In genomic region chr8:53775511-53775910, GRCm38 (mm10) we compare ENCODE assay signal across 24 mouse cellular contexts.
DNase-seq lines count a peak whose midpoint lies in the region; ATAC-seq and TF ChIP-seq lines count a peak whose summit lies in the region.
"Had no signal": no experiment of that assay in that cellular context is flagged by ENCODE, and none has a peak within 500 bp of the region (broad histone marks: within the 10 kb centered on the region; RNA-seq: fewer than 3 reads in every experiment).

No protein-coding gene starts in this region.

- no peaks in the 10 kb centered on the region for H3K9me3 ChIP-seq in lung, embryonic 14.5 days (ENCODE audit: low read depth, low read length)
- H3K9me3 ChIP-seq in lung, embryonic 16.5 days (ENCODE audit: control insufficient read depth, low read length) = no peaks in the 10 kb centered on the region
- H3K9me3 ChIP-seq in midbrain, embryonic 11.5 days (ENCODE audit: control insufficient read depth, low read length) = no peaks in the 10 kb centered on the region
- no peaks in the 10 kb centered on the region for H3K9me3 ChIP-seq in midbrain, embryonic 15.5 days
- H3K9me3 ChIP-seq: embryonic facial prominence, embryonic 10.5 days; embryonic facial prominence, embryonic 12.5 days; forebrain, embryonic 13.5 days; forebrain, embryonic 15.5 days; G1E had no signal

- no peak overlapping the region for H3K4me3 ChIP-seq in lung, embryonic 14.5 days (ENCODE audit: low read depth, low read length)
- H3K4me3 ChIP-seq in lung, embryonic 16.5 days (ENCODE audit: low read length) = no peak overlapping the region
- H3K4me3 ChIP-seq in midbrain, embryonic 11.5 days (ENCODE audit: low read depth, low read length) = no peak overlapping the region
- H3K4me3 ChIP-seq in midbrain, embryonic 15.5 days = no peak overlapping the region
- H3K4me3 ChIP-seq: embryonic facial prominence, embryonic 10.5 days; embryonic facial prominence, embryonic 12.5 days; forebrain, embryonic 13.5 days; forebrain, embryonic 15.5 days had no signal

- TF ChIP-seq CTCF in lung, embryonic 14.5 days (IDR thresholded peaks at IDR 0.05; ENCODE audit: low read depth) = no peak

- peak; percentile 84 for DNase-seq in lung, embryonic 14.5 days
- DNase-seq in lung, postnatal 36 days = no peak
- no peak for DNase-seq in lung, postnatal 25 days (ENCODE audit: low spot score)
- DNase-seq in midbrain, embryonic 11.5 days (ENCODE audit: low spot score, missing footprints) = peak; percentile 41
- DNase-seq: adrenal gland, adult 8-10 months; adrenal gland, postnatal 14 days; adrenal gland, postnatal 36 days; B cell, adult 2 months; cerebellum, adult 11-12 months; cerebellum, adult 2 months; cerebellum, adult 9-10 months; cerebellum, postnatal 10 days; cerebellum, postnatal 25 days had no signal

- no peaks in the 10 kb centered on the region for H3K27me3 ChIP-seq in lung, embryonic 14.5 days (ENCODE audit: insufficient read depth, low read length)
- H3K27me3 ChIP-seq in lung, embryonic 16.5 days (ENCODE audit: control insufficient read depth, insufficient read depth, low read depth, low read length) = no peaks in the 10 kb centered on the region
- H3K27me3 ChIP-seq in midbrain, embryonic 11.5 days (ENCODE audit: control insufficient read depth, insufficient read depth, low read length) = no peaks in the 10 kb centered on the region
- H3K27me3 ChIP-seq in midbrain, embryonic 15.5 days (replicated peaks) = no peaks in the 10 kb centered on the region
- H3K27me3 ChIP-seq: CH12.LX; embryonic facial prominence, embryonic 12.5 days; forebrain, embryonic 13.5 days; forebrain, embryonic 15.5 days; Patski had no signal

- H3K9ac ChIP-seq in lung, embryonic 14.5 days = no peak overlapping the region
- H3K9ac ChIP-seq in lung, embryonic 16.5 days (ENCODE audit: low read length) = no peak overlapping the region
- H3K9ac ChIP-seq in midbrain, embryonic 11.5 days (ENCODE audit: low read length) = no peak overlapping the region
- H3K9ac ChIP-seq in midbrain, embryonic 15.5 days = no peak overlapping the region
- H3K9ac ChIP-seq: embryonic facial prominence, embryonic 12.5 days; forebrain, embryonic 13.5 days; forebrain, embryonic 15.5 days had no signal

- H3K4me1 ChIP-seq in lung, embryonic 14.5 days (ENCODE audit: insufficient read depth) = no peaks in the 10 kb centered on the region
- no peaks in the 10 kb centered on the region for H3K4me1 ChIP-seq in lung, embryonic 16.5 days (replicated peaks; ENCODE audit: control insufficient read depth, insufficient read depth, low read length)
- H3K4me1 ChIP-seq in midbrain, embryonic 11.5 days (ENCODE audit: control insufficient read depth, insufficient read depth, low read length) = no peaks in the 10 kb centered on the region
- no peaks in the 10 kb centered on the region for H3K4me1 ChIP-seq in midbrain, embryonic 15.5 days
- H3K4me1 ChIP-seq: embryonic facial prominence, embryonic 10.5 days; embryonic facial prominence, embryonic 12.5 days; forebrain, embryonic 13.5 days; forebrain, embryonic 15.5 days had no signal

- no peaks in the 10 kb centered on the region for H3K36me3 ChIP-seq in lung, embryonic 14.5 days (ENCODE audit: insufficient read depth)
- H3K36me3 ChIP-seq in lung, embryonic 16.5 days (ENCODE audit: control insufficient read depth, insufficient read depth, low read length) = no peaks in the 10 kb centered on the region
- H3K36me3 ChIP-seq in midbrain, embryonic 11.5 days (ENCODE audit: control insufficient read depth, insufficient read depth, low read length) = no peaks in the 10 kb centered on the region
- H3K36me3 ChIP-seq in midbrain, embryonic 15.5 days (replicated peaks) = no peaks in the 10 kb centered on the region
- H3K36me3 ChIP-seq: embryonic facial prominence, embryonic 10.5 days; embryonic facial prominence, embryonic 12.5 days; forebrain, embryonic 15.5 days; G1E had no signal

- H3K27ac ChIP-seq in lung, embryonic 14.5 days (ENCODE audit: low read depth) = no peak overlapping the region
- H3K27ac ChIP-seq in lung, embryonic 16.5 days (ENCODE audit: low read length) = no peak overlapping the region
- H3K27ac ChIP-seq in midbrain, embryonic 11.5 days (ENCODE audit: low read depth, low read length) = no peak overlapping the region
- no peak overlapping the region for H3K27ac ChIP-seq in midbrain, embryonic 15.5 days
- H3K27ac ChIP-seq: embryonic facial prominence, embryonic 10.5 days; embryonic facial prominence, embryonic 12.5 days; forebrain, embryonic 13.5 days; forebrain, embryonic 15.5 days had no signal

- peak; percentile 77; the same call in 1 of the 2 replicates for ATAC-seq in lung, embryonic 14.5 days (ENCODE audit: insufficient read depth)
- ATAC-seq in lung, embryonic 16.5 days (ENCODE audit: low read depth) = peak; percentile 75; the same call in 1 of the 2 replicates
- ATAC-seq in midbrain, embryonic 11.5 days (ENCODE audit: low FRiP score) = no peak
- ATAC-seq in midbrain, embryonic 15.5 days (replicated peaks) = no peak
- ATAC-seq: activated CD4-positive, CD25-positive, alpha-beta regulatory T cell, adult 4 months; CD4-positive, CD25-positive, alpha-beta regulatory T cell, adult 4 months; forebrain, embryonic 13.5 days; forebrain, embryonic 15.5 days; Patski had no signal

- H3K4me2 ChIP-seq in lung, embryonic 14.5 days = no peak overlapping the region
- no peak overlapping the region for H3K4me2 ChIP-seq in lung, embryonic 16.5 days (ENCODE audit: low read depth, low read length)
- no peak overlapping the region for H3K4me2 ChIP-seq in midbrain, embryonic 11.5 days
- H3K4me2 ChIP-seq in midbrain, embryonic 15.5 days = no peak overlapping the region
- H3K4me2 ChIP-seq: embryonic facial prominence, embryonic 12.5 days; forebrain, embryonic 13.5 days; forebrain, embryonic 15.5 days had no signal

Comparison
In these comparisons a context has a peak if more than half of its experiments do, and no peak if none do; other contexts are left out.
1. DNase-seq: peak in lung, embryonic 14.5 days (single experiment) and midbrain, embryonic 11.5 days (single experiment); none in lung, postnatal 36 days (single experiment) and lung, postnatal 25 days (single experiment).
2. ATAC-seq: peak in lung, embryonic 14.5 days (single experiment) and lung, embryonic 16.5 days (single experiment); none in midbrain, embryonic 11.5 days (single experiment) and midbrain, embryonic 15.5 days (single experiment).